Mouse (Mus musculus) gastrocnemius, adult 2 months (tissue): ENCODE results near the gene Scamp1. TPM values are rescaled to one million over a fixed set of nuclear protein-coding genes. Genes with fewer than 3 reads are reported as not detected.
A peak's percentile ranks its signal among the peaks of the same experiment; 100 is the strongest.

Source experiments
- DNase-seq: peaks from one replicate; pipeline ENCODE4 v3.0.0; 2022
- H3K27ac ChIP-seq: fragments of 200-600 bp; 2 replicates; pipeline ENCODE4 v1.8.1; 2022; ENCODE audit warnings: mild to moderate bottlenecking
- H3K4me3 ChIP-seq: fragments of 200-600 bp; 2 replicates; pipeline ENCODE4 v1.8.1; 2022; ENCODE audit warnings: mild to moderate bottlenecking, moderate library complexity
- CTCF ChIP-seq: fragments of 200-600 bp; IDR thresholded peaks from 2 replicates; pipeline ENCODE4 v1.8.1; 2022; ENCODE audit warnings: antibody characterized with exemption, mild to moderate bottlenecking, moderate library complexity
- intact Hi-C: fragments of 180-260 bp; cut with DNase I; formaldehyde crosslinking; loops from one replicate; pipeline ENCODE4 v1.15.1; 2025
- total RNA-seq, 2 experiments: library from RNA; stranded (reverse); gene quantifications; 2 replicates each; pipeline ENCODE4 v1.2.3; 2021

The Scamp1 gene
- total RNA-seq, 2 experiments from 2014 or later, result 16.6 to 20.3 TPM

DNA sequence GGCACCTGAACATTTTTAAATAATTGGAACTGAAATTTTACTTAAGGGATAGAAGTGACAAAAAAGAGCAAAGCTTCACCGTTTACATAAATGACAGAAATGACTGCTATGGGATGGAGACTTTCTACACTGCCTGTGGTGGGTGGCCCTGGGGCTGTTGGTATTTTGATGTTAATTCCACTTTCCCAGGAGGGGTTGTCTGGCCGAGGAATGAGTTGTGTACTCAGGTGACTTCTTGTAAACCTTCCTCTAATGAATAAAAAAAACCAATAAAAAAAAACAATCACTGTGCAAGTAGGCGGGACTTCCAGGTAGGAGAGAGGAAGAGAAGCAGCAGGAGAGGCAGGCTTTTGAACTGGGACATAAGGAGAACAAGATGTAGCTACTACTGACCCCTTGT lies 20.4 kb downstream of the Scamp1 start:
- Histone ChIP-seq H3K4me3 (no peak overlapping the region), H3K27ac (no peak overlapping the region)
- no peak for TF ChIP-seq CTCF
- intact Hi-C loops, result no loop called here
- DNase-seq, result no peak

- no peak for DNase-seq
- intact Hi-C loops, result no loop called here
- Histone ChIP-seq H3K4me3 (no peak overlapping the region), H3K27ac (no peak overlapping the region)
- TF ChIP-seq CTCF, result no peak
These were observed 21.7 kb downstream of the Scamp1 start for GRCm38 (mm10) chr13:94263943-94264342.

DNA sequence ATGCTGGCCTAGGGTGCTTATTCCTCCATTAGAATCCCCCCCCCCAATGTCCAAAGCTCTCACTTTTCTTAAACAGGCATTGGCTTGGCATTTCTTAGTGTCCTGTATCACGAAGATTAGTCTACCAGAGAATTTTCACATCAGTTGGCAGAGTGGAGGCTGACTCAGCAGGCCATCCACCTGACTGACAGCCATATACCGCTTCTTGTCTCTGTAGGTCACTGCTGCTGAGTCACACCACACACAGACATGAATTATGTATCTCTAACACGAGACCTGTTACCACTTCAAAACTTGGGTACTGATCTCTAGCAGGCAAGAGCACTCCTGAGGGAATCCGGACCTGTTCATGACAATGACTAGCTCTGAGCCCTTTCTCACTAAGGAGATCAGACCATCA lies 23.1 kb downstream of the Scamp1 start:
- Histone ChIP-seq H3K4me3 (no peak overlapping the region), H3K27ac (peak overlapping the region; percentile 20)
- DNase-seq, result no peak
- TF ChIP-seq CTCF, result no peak
- intact Hi-C loops, result no loop called here

DNA sequence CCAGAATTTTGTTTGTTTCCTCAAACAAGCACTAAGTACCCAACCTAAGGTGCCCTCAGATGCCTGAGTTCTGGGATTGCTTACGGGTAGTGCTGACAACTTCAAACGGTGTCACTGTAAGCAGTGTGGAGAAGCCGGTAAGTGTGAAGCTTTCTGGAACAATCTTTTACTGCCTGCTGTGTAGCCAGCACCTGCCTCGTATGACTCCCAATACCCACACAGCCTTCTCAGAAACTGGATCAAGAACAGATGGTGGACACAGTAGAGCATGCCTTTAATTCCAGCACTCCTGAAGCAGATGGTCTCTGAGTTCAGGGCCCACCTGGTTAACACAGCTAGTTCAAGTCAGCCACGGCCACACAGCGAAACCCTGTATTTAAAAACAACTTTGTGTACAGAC lies 24.0 kb downstream of the Scamp1 start:
- Histone ChIP-seq H3K4me3 (peak overlapping the region; percentile 40), H3K27ac (peak overlapping the region; percentile 20; the same call in 1 of the 2 replicates)
- DNase-seq, result no peak
- no peak for TF ChIP-seq CTCF
- intact Hi-C loops, result no loop called here

DNA sequence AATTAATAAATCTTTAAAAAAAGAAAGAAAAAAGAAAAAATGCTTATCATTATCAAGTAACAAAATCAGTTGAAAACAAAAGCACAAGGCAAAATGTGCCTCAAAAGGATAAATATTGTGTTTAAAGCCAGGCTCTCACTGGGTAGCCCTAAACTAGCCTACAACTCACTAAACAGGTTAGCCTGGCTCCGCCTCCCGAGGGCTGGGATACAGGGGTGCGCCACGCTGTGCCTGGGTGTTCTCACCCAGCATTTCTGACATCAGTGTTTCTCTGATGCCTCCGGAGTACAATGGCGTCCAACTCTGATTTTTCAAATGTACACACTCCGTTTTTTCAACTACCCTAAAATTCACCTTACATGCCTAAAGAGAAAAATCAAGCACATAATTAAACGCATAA lies 24.7 kb downstream of the Scamp1 start:
- Histone ChIP-seq H3K4me3 (no peak overlapping the region), H3K27ac (no peak overlapping the region)
- intact Hi-C loops, result no loop called here
- no peak for TF ChIP-seq CTCF
- no peak for DNase-seq

DNA sequence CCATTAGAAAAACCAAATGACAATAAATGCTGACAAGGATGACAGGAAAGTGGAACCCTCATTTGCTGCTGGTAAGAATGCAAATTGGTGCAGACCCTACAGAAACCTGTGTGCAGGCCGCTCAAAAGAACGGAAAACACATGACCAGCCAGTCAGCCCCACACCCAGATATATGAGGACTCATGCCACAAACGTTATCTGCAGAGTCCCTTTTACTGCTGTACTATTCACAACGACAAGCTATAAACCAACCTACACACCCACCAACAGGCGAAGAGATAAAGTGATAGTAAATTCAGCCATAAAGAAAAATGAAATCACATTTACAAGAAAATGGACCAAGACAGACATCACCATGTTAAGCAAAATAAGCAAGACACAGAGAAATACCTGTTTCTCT lies 26.4 kb downstream of the Scamp1 start:
- no peak for TF ChIP-seq CTCF
- intact Hi-C loops, result no loop called here
- Histone ChIP-seq H3K4me3 (no peak overlapping the region), H3K27ac (no peak overlapping the region)
- DNase-seq, result no peak

DNA sequence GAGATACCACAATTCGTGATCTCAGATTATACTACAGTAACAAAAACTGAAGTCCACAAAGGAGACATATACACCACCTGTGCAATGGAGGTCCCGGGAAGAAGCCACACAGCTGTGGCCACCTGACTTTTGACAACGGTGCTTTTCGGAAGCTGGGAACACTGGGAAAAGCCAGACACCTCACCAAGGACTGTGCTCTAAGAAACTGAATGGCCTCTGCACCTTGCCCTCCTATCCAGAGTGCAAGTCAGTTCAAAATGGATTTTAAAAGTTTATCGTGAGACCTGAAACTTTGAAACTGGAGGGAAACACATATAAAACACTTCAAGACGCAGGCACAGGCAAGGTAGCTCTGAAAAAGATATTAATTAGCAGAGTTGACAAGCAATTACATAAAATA lies 27.1 kb downstream of the Scamp1 start:
- no peak for DNase-seq
- H3K27ac ChIP-seq, result no peak overlapping the region
- intact Hi-C loops, result no loop called here
- TF ChIP-seq CTCF, result no peak
- H3K4me3 ChIP-seq, result no peak overlapping the region

DNA sequence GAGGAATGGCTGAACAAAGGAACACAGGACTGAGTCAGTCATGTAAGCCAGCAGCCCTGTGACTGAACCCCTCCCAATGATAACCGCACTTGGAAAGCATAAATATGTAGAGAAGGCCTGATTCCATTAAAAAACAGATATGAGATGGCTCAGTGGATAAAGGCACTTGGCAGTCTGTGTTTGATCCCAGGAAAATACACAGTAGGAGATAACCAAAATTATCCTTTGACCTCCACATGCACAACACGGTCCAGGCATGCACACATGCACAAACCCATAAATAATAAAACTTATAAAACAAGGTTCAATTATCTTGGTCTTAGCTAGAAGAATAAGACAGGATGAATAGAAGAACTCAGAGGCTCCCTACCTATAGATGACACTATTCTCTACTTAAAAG lies 27.9 kb downstream of the Scamp1 start:
- no peak overlapping the region for H3K27ac ChIP-seq
- no peak overlapping the region for H3K4me3 ChIP-seq
- DNase-seq, result no peak
- intact Hi-C loops, result no loop called here
- no peak for TF ChIP-seq CTCF

DNA sequence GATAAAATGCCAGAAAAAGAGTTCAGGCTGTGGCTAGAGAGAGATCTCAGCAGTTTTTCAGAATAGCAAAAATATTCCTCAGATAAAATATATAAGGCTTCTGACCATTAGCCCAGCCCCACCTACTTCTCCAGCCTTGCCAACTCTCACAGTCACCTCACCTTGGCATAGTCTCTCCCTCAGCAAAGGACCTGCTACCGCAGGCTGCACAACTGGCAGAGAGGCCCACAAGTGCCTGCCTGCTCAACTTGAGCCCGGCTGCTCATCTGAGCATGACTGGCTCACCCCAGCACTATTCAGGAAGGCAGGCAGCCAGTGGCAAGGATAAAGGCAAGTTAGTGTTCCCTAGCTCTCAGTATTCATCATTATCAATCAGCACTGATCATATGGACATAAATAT lies 30.5 kb downstream of the Scamp1 start:
- TF ChIP-seq CTCF, result no peak
- DNase-seq, result no peak
- Histone ChIP-seq H3K4me3 (no peak overlapping the region), H3K27ac (no peak overlapping the region)
- intact Hi-C loops, result no loop called here

GRCm38 (mm10) chr13:94254286-94254685 lies 31.4 kb downstream of the Scamp1 start:
- intact Hi-C loops, result no loop called here
- no peak for TF ChIP-seq CTCF
- Histone ChIP-seq H3K27ac (no peak overlapping the region), H3K4me3 (no peak overlapping the region)
- no peak for DNase-seq

DNA sequence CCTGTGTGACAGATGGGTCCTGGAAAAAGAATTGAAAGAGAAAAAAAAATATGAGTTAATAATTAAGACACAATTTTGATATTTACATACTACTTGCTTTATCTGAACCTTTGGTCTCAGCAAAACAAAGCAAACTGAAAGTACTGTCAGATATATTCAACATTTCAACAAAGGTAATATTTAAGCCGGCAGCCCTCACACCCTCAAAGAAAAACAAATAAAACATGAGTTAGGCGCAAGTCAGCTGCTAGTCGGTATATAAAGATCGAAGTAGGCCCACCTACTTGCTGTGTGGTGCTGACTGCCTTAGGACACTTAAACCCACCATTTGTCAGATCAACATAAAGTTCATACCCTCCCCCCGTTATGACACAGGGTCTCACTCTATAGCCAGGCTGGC lies 32.6 kb downstream of the Scamp1 start:
- intact Hi-C loops, result no loop called here
- Histone ChIP-seq H3K27ac (no peak overlapping the region), H3K4me3 (no peak overlapping the region)
- TF ChIP-seq CTCF, result no peak
- DNase-seq, result no peak

DNA sequence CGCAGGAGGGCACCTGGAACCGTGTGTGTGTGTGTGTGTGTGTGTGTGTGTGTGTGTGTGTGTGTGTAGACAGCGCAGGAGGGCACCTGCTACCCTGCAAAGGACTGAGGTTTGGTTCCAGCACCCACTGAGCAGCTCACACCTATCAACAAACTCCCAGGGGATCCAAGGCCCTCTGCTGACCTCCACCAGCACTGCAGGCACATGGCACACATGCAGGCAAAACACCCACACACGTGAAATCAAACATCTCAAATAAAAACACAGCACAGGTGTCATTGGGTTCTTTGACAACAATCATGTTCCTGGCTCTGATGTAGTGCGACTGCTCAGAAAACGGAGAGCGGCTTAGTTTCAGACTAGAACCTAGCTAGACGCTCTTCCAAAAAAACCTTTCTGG lies 34.9 kb downstream of the Scamp1 start:
- no peak overlapping the region for H3K27ac ChIP-seq
- no peak for TF ChIP-seq CTCF
- no peak overlapping the region for H3K4me3 ChIP-seq
- no peak for DNase-seq
- intact Hi-C loops, result no loop called here

DNA sequence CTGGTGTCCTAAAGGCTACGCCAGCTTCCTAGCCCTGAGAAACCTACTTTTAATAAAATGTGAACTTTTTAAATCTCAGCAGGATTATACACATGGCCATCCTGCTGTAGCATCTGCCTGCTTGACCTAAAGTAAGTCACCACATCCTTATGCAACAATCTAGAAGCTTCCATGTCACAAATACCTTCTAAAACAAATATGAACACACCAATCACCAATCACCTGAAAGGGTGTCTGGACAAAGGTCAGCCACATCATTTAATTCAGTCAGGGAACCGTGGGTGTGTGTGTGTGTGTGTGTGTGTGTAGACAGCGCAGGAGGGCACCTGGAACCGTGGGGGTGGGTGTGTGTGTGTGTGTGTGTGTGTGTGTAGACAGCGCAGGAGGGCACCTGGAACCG lies 35.5 kb downstream of the Scamp1 start:
- H3K4me3 ChIP-seq, result no peak overlapping the region
- no peak overlapping the region for H3K27ac ChIP-seq
- DNase-seq, result no peak
- intact Hi-C loops, result no loop called here
- no peak for TF ChIP-seq CTCF

- no peak overlapping the region for H3K27ac ChIP-seq
- intact Hi-C loops, result no loop called here
- DNase-seq, result no peak
- TF ChIP-seq CTCF, result no peak
- no peak overlapping the region for H3K4me3 ChIP-seq
These were observed 42.8 kb downstream of the Scamp1 start for GRCm38 (mm10) chr13:94242897-94243296.
